Mouse (Mus musculus) forebrain, embryonic 11.5 days (tissue): Measurements from ENCODE around the gene Tnr. TPM values are rescaled to one million over a fixed set of nuclear protein-coding genes. Genes with fewer than 3 reads are reported as not detected.

ENCODE experiments used
- ATAC-seq: fragments of 200-750 bp; cut with Nextera tagmentation; replicated peaks from 2 replicates; pipeline ENCODE4 v1.8.0; 2017; ENCODE audit warnings: moderate TSS enrichment; ENCODE audit not compliant: low FRiP score
- DNase-seq: peaks from one replicate; pipeline ENCODE4 v3.0.0-alpha.2; 2017; ENCODE audit warnings: low spot score
- H3K27ac ChIP-seq: fragments of 300-500 bp; sonication (generic); 2 replicates; pipeline ENCODE4 v1.5.1; 2014; ENCODE audit warnings: low read depth, low read length
- H3K27me3 ChIP-seq: fragments of 300-500 bp; sonication (generic); 2 replicates; pipeline ENCODE4 v1.6.1; 2014; ENCODE audit warnings: mild to moderate bottlenecking, low read length, mixed read lengths; ENCODE audit not compliant: control insufficient read depth, insufficient read depth
- H3K36me3 ChIP-seq: fragments of 300-500 bp; sonication (generic); 2 replicates; pipeline ENCODE4 v1.6.1; 2014; ENCODE audit warnings: mild to moderate bottlenecking, low read length, moderate library complexity, mixed read lengths; ENCODE audit not compliant: control insufficient read depth, insufficient read depth
- H3K4me1 ChIP-seq: fragments of 300-500 bp; sonication (generic); replicated peaks from 2 replicates; pipeline ENCODE4 v1.6.1; 2014; ENCODE audit warnings: low read length, mixed read lengths; ENCODE audit not compliant: control insufficient read depth, insufficient read depth
- H3K4me2 ChIP-seq: fragments of 300-500 bp; sonication (generic); 2 replicates; pipeline ENCODE4 v1.6.1; 2014; ENCODE audit warnings: low read depth, mild to moderate bottlenecking, low read length, moderate library complexity, mixed read lengths; ENCODE audit not compliant: severe bottlenecking
- H3K4me3 ChIP-seq: fragments of 300-500 bp; sonication (generic); 2 replicates; pipeline ENCODE4 v1.5.1; 2014; ENCODE audit warnings: low read depth, low read length
- H3K9ac ChIP-seq: fragments of 300-500 bp; sonication (generic); 2 replicates; pipeline ENCODE4 v1.6.1; 2014; ENCODE audit warnings: low read length
- H3K9me3 ChIP-seq: fragments of 300-500 bp; sonication (generic); 2 replicates; pipeline ENCODE4 v1.6.1; 2016; ENCODE audit warnings: low read length, mixed read lengths; ENCODE audit not compliant: control insufficient read depth
- WGBS: fragments of 180-500 bp; shearing (Covaris S2); extraction: QIAGEN DNeasy Blood & Tissue Kit; methylation state at CpG from one replicate; pipeline ENCODE4 v1.1.7; 2014; 5-methylcytosine and 5-hydroxymethylcytosine counted together
- polyA plus RNA-seq: library from polyadenylated mRNA; unstranded; fragments of >200 nt; fragmentation: Nextera tagmentation; extraction: Ambion mirVana; gene quantifications from 2 replicates; pipeline ENCODE4 v1.2.1, GENCODE M21; 2014

Tnr gene
- polyA plus RNA-seq, 1 experiment from 2014 or later: 0.77 TPM

- Histone ChIP-seq H3K9ac (no peak overlapping the region), H3K36me3 (no peaks in the 10 kb centered on the region), H3K4me3 (no peak overlapping the region), H3K27ac (no peak overlapping the region), H3K4me1 (no peaks in the 10 kb centered on the region), H3K9me3 (no peaks in the 10 kb centered on the region), H3K4me2 (no peak overlapping the region), H3K27me3 (no peaks in the 10 kb centered on the region)
- WGBS: 76% methylated on average over 7 of the region's 7 CpGs
- DNase-seq (no peak), ATAC-seq (no peak)
Observed at GRCm38 (mm10) chr1:159747969-159748368, 224.4 kb downstream of the Tnr start.

GRCm38 (mm10) chr1:159750411-159750810 lies 226.8 kb downstream of the Tnr start:
- Histone ChIP-seq H3K27me3 (no peaks in the 10 kb centered on the region), H3K4me1 (no peaks in the 10 kb centered on the region), H3K36me3 (no peaks in the 10 kb centered on the region), H3K9me3 (no peaks in the 10 kb centered on the region), H3K4me2 (no peak overlapping the region), H3K27ac (no peak overlapping the region), H3K4me3 (no peak overlapping the region), H3K9ac (no peak overlapping the region)
- 85% methylated on average over 5 of the region's 5 CpGs for WGBS
- no peak for ATAC-seq
- DNase-seq: no peak

DNA sequence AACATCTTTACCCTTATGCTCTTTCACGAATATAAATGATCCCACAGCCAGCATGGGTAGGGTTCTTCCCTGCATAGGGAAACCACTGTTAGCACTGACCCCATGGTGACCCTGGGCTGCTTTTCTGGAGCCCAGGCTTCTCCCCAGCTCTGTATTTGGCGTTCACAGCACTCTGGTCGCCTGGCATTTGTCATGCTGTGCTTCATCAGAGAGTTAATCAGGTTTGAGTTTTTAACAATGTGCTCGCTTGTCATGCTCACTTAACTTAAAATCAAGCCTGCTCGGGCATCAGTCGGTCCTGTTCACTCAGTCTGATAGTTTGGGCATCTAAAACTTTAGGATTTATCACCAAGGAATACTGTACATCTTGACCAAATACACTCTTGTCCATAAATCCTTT lies 227.3 kb downstream of the Tnr start:
- 22% methylated on average over 6 of the region's 6 CpGs for WGBS
- Histone ChIP-seq H3K9ac (no peak overlapping the region), H3K27me3 (no peaks in the 10 kb centered on the region), H3K4me1 (no peaks in the 10 kb centered on the region), H3K27ac (no peak overlapping the region), H3K9me3 (no peaks in the 10 kb centered on the region), H3K4me3 (no peak overlapping the region), H3K36me3 (no peaks in the 10 kb centered on the region), H3K4me2 (no peak overlapping the region)
- no peak for ATAC-seq
- DNase-seq: no peak

DNA sequence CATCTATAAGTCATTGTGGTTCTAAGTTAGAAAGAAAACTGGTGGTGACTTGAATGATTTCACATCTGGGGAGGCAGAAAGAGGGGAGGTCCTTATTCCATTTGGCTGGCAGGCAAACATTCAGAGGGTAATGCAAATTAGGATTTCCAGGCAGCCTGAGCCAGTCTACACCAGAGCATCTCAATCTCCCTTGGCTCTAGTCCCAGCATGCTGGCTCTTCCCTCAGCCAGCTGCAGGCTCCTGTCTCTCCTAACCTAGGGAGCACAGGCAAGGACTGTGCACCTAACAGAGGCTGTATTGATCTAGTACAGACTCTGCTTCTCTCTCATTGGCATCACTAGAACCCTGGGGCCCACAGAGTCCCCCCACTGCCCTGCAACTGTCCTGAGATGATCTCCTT lies 237.4 kb downstream of the Tnr start:
- ATAC-seq: no peak
- Histone ChIP-seq H3K27ac (no peak overlapping the region), H3K27me3 (no peaks in the 10 kb centered on the region), H3K4me2 (no peak overlapping the region), H3K36me3 (no peaks in the 10 kb centered on the region), H3K9ac (no peak overlapping the region), H3K4me1 (no peaks in the 10 kb centered on the region), H3K9me3 (no peaks in the 10 kb centered on the region), H3K4me3 (no peak overlapping the region)
- no peak for DNase-seq

DNA sequence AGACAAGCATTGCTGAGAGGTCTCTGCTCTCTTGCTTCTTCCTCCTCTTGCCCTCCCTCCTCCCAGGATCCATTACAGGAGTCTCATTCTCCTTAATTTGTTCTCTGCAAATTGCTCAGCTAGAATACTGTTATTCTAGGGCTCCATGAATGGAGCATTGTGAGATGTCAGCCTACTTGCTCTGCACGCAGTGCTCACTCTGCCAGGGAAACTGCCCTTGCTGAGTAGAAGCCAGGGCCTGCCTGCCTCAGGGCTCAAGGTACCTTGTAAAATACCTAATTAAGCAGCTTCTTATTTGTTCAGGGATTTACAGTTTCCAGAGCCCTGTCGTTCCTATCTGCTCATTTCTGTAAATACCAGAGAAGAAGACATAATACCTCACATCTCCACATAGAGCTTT lies 240.3 kb downstream of the Tnr start:
- Histone ChIP-seq H3K4me1 (no peaks in the 10 kb centered on the region), H3K36me3 (no peaks in the 10 kb centered on the region), H3K4me2 (no peak overlapping the region), H3K27me3 (no peaks in the 10 kb centered on the region), H3K4me3 (no peak overlapping the region), H3K9me3 (no peaks in the 10 kb centered on the region), H3K9ac (no peak overlapping the region), H3K27ac (no peak overlapping the region)
- ATAC-seq: 0 out of 2 replicates have a peak, but pooled peaks have one; percentile 21
- 67% methylated on average over 2 of the region's 2 CpGs for WGBS
- DNase-seq: no peak

GRCm38 (mm10) chr1:159764897-159765296 lies 241.3 kb downstream of the Tnr start:
- Histone ChIP-seq H3K4me1 (no peaks in the 10 kb centered on the region), H3K27me3 (no peaks in the 10 kb centered on the region), H3K36me3 (no peaks in the 10 kb centered on the region), H3K27ac (no peak overlapping the region), H3K4me3 (no peak overlapping the region), H3K9me3 (no peaks in the 10 kb centered on the region), H3K4me2 (no peak overlapping the region), H3K9ac (no peak overlapping the region)
- DNase-seq: no peak
- no peak for ATAC-seq
- 76% methylated on average over 2 of the region's 2 CpGs for WGBS

DNA sequence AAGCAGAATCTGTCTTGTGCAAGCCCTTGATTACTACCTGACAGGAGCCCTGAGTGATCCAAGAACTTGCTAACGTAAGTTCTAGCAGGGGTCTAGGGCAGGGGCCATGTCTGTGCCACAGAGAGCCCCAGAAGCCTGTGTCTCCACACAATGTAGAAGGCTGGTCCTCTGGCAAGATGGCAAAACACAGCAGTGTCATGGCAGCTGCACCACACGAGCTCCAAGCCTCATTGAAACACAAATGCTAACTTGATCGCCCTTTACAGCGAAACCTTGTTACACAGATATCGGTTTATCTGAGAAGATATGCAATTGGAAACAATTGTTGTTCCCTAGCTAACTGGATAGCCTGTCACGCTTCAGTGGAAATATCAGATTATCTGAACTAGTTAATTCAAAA lies 246.4 kb downstream of the Tnr start:
- Histone ChIP-seq H3K4me2 (no peak overlapping the region), H3K9ac (no peak overlapping the region), H3K27ac (no peak overlapping the region), H3K4me3 (no peak overlapping the region), H3K4me1 (no peaks in the 10 kb centered on the region), H3K36me3 (no peaks in the 10 kb centered on the region), H3K27me3 (no peaks in the 10 kb centered on the region), H3K9me3 (no peaks in the 10 kb centered on the region)
- WGBS: 64% methylated on average over 6 of the region's 6 CpGs
- DNase-seq (no peak), ATAC-seq (no peak)

- DNase-seq (no peak), ATAC-seq (no peak)
- Histone ChIP-seq H3K4me2 (no peak overlapping the region), H3K4me3 (no peak overlapping the region), H3K9me3 (no peaks in the 10 kb centered on the region), H3K9ac (no peak overlapping the region), H3K36me3 (no peaks in the 10 kb centered on the region), H3K4me1 (0 out of 2 replicates have a peak, but pooled peaks cover 2% of the 10 kb centered on the region), H3K27ac (no peak overlapping the region), H3K27me3 (no peaks in the 10 kb centered on the region)
- 87% methylated on average over 12 of the region's 12 CpGs for WGBS
Observed at GRCm38 (mm10) chr1:159773671-159774070, 250.1 kb downstream of the Tnr start.

DNA sequence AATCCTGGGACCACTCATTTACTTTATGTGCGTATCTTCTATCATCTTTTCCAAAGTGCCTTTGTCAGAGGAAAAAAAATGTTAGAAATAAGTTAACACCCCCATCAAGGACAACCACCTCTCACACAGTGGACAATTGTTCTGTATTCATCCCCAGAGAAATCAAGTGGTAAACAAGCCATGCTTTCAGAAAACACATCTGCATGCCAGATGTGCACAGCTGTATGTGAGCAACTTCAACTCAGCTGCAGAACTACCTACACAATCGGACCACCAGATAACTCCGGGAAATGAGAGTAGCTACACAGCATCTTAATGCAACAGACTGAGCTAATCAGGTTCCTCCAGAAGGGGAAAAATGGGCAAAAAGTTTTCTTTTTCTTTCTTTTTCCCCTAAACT lies 251.6 kb downstream of the Tnr start:
- Histone ChIP-seq H3K36me3 (no peaks in the 10 kb centered on the region), H3K27me3 (no peaks in the 10 kb centered on the region), H3K4me1 (0 out of 2 replicates have a peak, but pooled peaks cover 2% of the 10 kb centered on the region), H3K9me3 (no peaks in the 10 kb centered on the region), H3K4me3 (no peak overlapping the region), H3K4me2 (no peak overlapping the region), H3K9ac (no peak overlapping the region), H3K27ac (no peak overlapping the region)
- WGBS: 76% methylated on average over 3 of the region's 3 CpGs
- no peak for DNase-seq
- ATAC-seq: no peak
